Mouse (Mus musculus) left cerebral cortex, adult 11 months (tissue): ENCODE measurements around the gene Gm5538.

ENCODE experiments used
- DNase-seq: peaks from one replicate; pipeline ENCODE4 v3.0.0; 2022; ENCODE audit warnings: low spot score

Gene Gm5538

GRCm38 (mm10) chr3:59729490-59729889, at the start of gene Gm5538:
Gm5538 (plus strand) TSS chr3:59729790.
- no peak for DNase-seq

- DNase-seq, result no peak
Observed at GRCm38 (mm10) chr3:59697391-59697790, 32.2 kb upstream of the Gm5538 start.

- DNase-seq, result no peak
Observed at GRCm38 (mm10) chr3:59702614-59703110, 26.9 kb upstream of the Gm5538 start.

GRCm38 (mm10) chr3:59739866-59740265, 10.3 kb downstream of the Gm5538 start:
- no peak for DNase-seq

GRCm38 (mm10) chr3:59744181-59744580, 14.6 kb downstream of the Gm5538 start:
- DNase-seq, result no peak
